Mouse (Mus musculus) CH12.LX (cell line): ENCODE results near the gene Slc11a1.
A peak's percentile ranks its signal among the peaks of the same experiment; 100 is the strongest.

Experiments
- BHLHE40 ChIP-seq: IDR thresholded peaks from 2 replicates; pipeline ENCODE4 v1.6.1; 2011; ENCODE audit warnings: mild to moderate bottlenecking, low read depth, low read length, improper control_type of control experiment
- CTCF ChIP-seq, 2 experiments: IDR thresholded peaks in 1 of 2; conservative IDR thresholded peaks in 1 of 2; 2 replicates each; pipeline ENCODE4 v1.5.1; 2011 to 2012; ENCODE audit warnings: low read depth in 2 of 2, low read length in 2 of 2, improper control_type of control experiment in 1 of 2, inconsistent platforms in 1 of 2, mild to moderate bottlenecking in 1 of 2, moderate library complexity in 1 of 2
- ETS1 ChIP-seq: conservative IDR thresholded peaks from 2 replicates; pipeline ENCODE4 v1.6.1; 2012; ENCODE audit warnings: low read depth, mild to moderate bottlenecking, inconsistent platforms, low read length, improper control_type of control experiment, moderate library complexity
- MAFK ChIP-seq: IDR thresholded peaks from 2 replicates; pipeline ENCODE4 v1.6.1; 2011; ENCODE audit warnings: low read length, improper control_type of control experiment; ENCODE audit not compliant: insufficient replicate concordance
- MEF2A ChIP-seq: IDR thresholded peaks from 2 replicates; pipeline ENCODE4 v1.6.1; 2014; ENCODE audit warnings: low read depth, mild to moderate bottlenecking, inconsistent platforms, low read length, improper control_type of control experiment, borderline replicate concordance
- NRF1 ChIP-seq: IDR thresholded peaks from 2 replicates; pipeline ENCODE4 v1.6.1; 2014; ENCODE audit warnings: low read depth, mild to moderate bottlenecking, inconsistent platforms, low read length, improper control_type of control experiment, moderate library complexity
- POLR2A ChIP-seq: IDR thresholded peaks from 2 replicates; pipeline ENCODE4 v1.6.1; 2011; ENCODE audit warnings: low read depth, mild to moderate bottlenecking, improper control_type of control experiment, low read length
- RCOR1 ChIP-seq: conservative IDR thresholded peaks from 2 replicates; pipeline ENCODE4 v1.6.1; 2012; ENCODE audit warnings: low read depth, mild to moderate bottlenecking, inconsistent platforms, low read length, improper control_type of control experiment
- USF2 ChIP-seq: conservative IDR thresholded peaks from 2 replicates; pipeline ENCODE4 v1.6.1; 2011; ENCODE audit warnings: low read depth, low read length, improper control_type of control experiment

GRCm38 (mm10) chr1:74352532-74353096 lies 22.4 kb upstream of the Slc11a1 start:
- TF ChIP-seq BHLHE40 (peak; percentile 19; the same call in 1 of the 2 replicates), MEF2A (no peak), CTCF (conservative IDR thresholded peaks at IDR 0.05 in 1 of 2, IDR thresholded peaks at IDR 0.05 in 1 of 2; ENCODE audit: low read depth in 2 of 2, low read length in 2 of 2) (no peak), POLR2A (no peak; the same call in 1 of the 2 replicates), RCOR1 (no peak), USF2 (no peak), MAFK (no peak), NRF1 (no peak), ETS1 (0 out of 2 replicates have a peak, but pooled peaks have one; percentile 21)
